Mouse (Mus musculus): ENCODE results near the gene Pcmt1. TPM values are rescaled to one million over a fixed set of nuclear protein-coding genes. Genes with fewer than 3 reads are reported as not detected.

The Pcmt1 gene
- polyA plus RNA-seq, 1 experiment from 2014 or later, result 80.9 TPM

- WGBS, result 64% methylated on average over 16 of the region's 16 CpGs
- Histone ChIP-seq H3K36me3 (ENCODE audit: control insufficient read depth, insufficient read depth) (peaks cover 23% of the 10 kb centered on the region), H3K27ac (ENCODE audit: low read depth, low read length) (no peak overlapping the region; the same call in 1 of the 2 replicates), H3K9me3 (ENCODE audit: control insufficient read depth) (no peaks in the 10 kb centered on the region), H3K4me1 (replicated peaks; ENCODE audit: control insufficient read depth, insufficient read depth, low read length) (no peaks in the 10 kb centered on the region), H3K9ac (ENCODE audit: low read depth, low read length) (no peak overlapping the region), H3K4me3 (ENCODE audit: low read depth, low read length) (no peak overlapping the region), H3K4me2 (replicated peaks; ENCODE audit: low read depth) (no peak overlapping the region), H3K27me3 (replicated peaks; ENCODE audit: control insufficient read depth, insufficient read depth, low read length) (no peaks in the 10 kb centered on the region)
- no peak for ATAC-seq
- TF ChIP-seq CTCF (IDR thresholded peaks at IDR 0.05; ENCODE audit: low read depth), result no peak
Measured at GRCm38 (mm10) chr10:7630951-7631720, 49.8 kb downstream of the Pcmt1 start.

GRCm38 (mm10) chr10:7630286-7630685 is 50.6 kb downstream of the Pcmt1 start:
- WGBS, result 86% methylated on average over 5 of the region's 5 CpGs
- no peaks in the 10 kb centered on the region for H3K4me1 ChIP-seq (replicated peaks; ENCODE audit: control insufficient read depth, insufficient read depth, low read length)
- H3K4me2 ChIP-seq (replicated peaks; ENCODE audit: low read depth), result no peak overlapping the region
- H3K27ac ChIP-seq (ENCODE audit: low read depth, low read length), result no peak overlapping the region
- no peak overlapping the region for H3K4me3 ChIP-seq (ENCODE audit: low read depth, low read length)
- H3K9me3 ChIP-seq (ENCODE audit: control insufficient read depth), result no peaks in the 10 kb centered on the region
- H3K27me3 ChIP-seq (replicated peaks; ENCODE audit: control insufficient read depth, insufficient read depth, low read length), result no peaks in the 10 kb centered on the region
- H3K36me3 ChIP-seq (ENCODE audit: control insufficient read depth, insufficient read depth), result peaks cover 23% of the 10 kb centered on the region
- ATAC-seq, result no peak
- no peak overlapping the region for H3K9ac ChIP-seq (ENCODE audit: low read depth, low read length)
- no peak for TF ChIP-seq CTCF (IDR thresholded peaks at IDR 0.05; ENCODE audit: low read depth)

- ATAC-seq, result no peak
- Histone ChIP-seq H3K9me3 (ENCODE audit: control insufficient read depth) (no peaks in the 10 kb centered on the region), H3K27me3 (replicated peaks; ENCODE audit: control insufficient read depth, insufficient read depth, low read length) (no peaks in the 10 kb centered on the region), H3K36me3 (ENCODE audit: control insufficient read depth, insufficient read depth) (peaks cover 23% of the 10 kb centered on the region), H3K4me1 (replicated peaks; ENCODE audit: control insufficient read depth, insufficient read depth, low read length) (no peaks in the 10 kb centered on the region), H3K4me2 (replicated peaks; ENCODE audit: low read depth) (no peak overlapping the region), H3K9ac (ENCODE audit: low read depth, low read length) (no peak overlapping the region), H3K4me3 (ENCODE audit: low read depth, low read length) (no peak overlapping the region), H3K27ac (ENCODE audit: low read depth, low read length) (no peak overlapping the region)
- TF ChIP-seq CTCF (IDR thresholded peaks at IDR 0.05; ENCODE audit: low read depth), result no peak
- 90% methylated on average over 4 of the region's 4 CpGs for WGBS
Measured at GRCm38 (mm10) chr10:7629092-7629491, 51.8 kb downstream of the Pcmt1 start.

- no peak for ATAC-seq
- 84% methylated on average over 3 of the region's 3 CpGs for WGBS
Measured at GRCm38 (mm10) chr10:7623861-7624518, 56.9 kb downstream of the Pcmt1 start.

GRCm38 (mm10) chr10:7622378-7622777 is 58.6 kb downstream of the Pcmt1 start:
- Histone ChIP-seq H3K27me3 (replicated peaks; ENCODE audit: control insufficient read depth, insufficient read depth, low read length) (no peaks in the 10 kb centered on the region), H3K4me2 (replicated peaks; ENCODE audit: low read depth) (no peak overlapping the region), H3K4me1 (replicated peaks; ENCODE audit: control insufficient read depth, insufficient read depth, low read length) (no peaks in the 10 kb centered on the region), H3K9ac (ENCODE audit: low read depth, low read length) (no peak overlapping the region), H3K4me3 (ENCODE audit: low read depth, low read length) (no peak overlapping the region), H3K9me3 (ENCODE audit: control insufficient read depth) (no peaks in the 10 kb centered on the region), H3K36me3 (ENCODE audit: control insufficient read depth, insufficient read depth) (no peaks in the 10 kb centered on the region), H3K27ac (ENCODE audit: low read depth, low read length) (no peak overlapping the region)
- 82% methylated on average over 3 of the region's 3 CpGs for WGBS
- ATAC-seq, result no peak
- no peak for TF ChIP-seq CTCF (IDR thresholded peaks at IDR 0.05; ENCODE audit: low read depth)

More at GRCm38 (mm10) chr10:7623861-7624518, 56.9 kb downstream of the Pcmt1 start:
- Histone ChIP-seq H3K36me3 (ENCODE audit: control insufficient read depth, insufficient read depth) (peaks cover 2% of the 10 kb centered on the region), H3K27me3 (replicated peaks; ENCODE audit: control insufficient read depth, insufficient read depth, low read length) (no peaks in the 10 kb centered on the region), H3K4me1 (replicated peaks; ENCODE audit: control insufficient read depth, insufficient read depth, low read length) (no peaks in the 10 kb centered on the region), H3K4me3 (ENCODE audit: low read depth, low read length) (no peak overlapping the region), H3K9ac (ENCODE audit: low read depth, low read length) (no peak overlapping the region), H3K4me2 (replicated peaks; ENCODE audit: low read depth) (no peak overlapping the region), H3K9me3 (ENCODE audit: control insufficient read depth) (no peaks in the 10 kb centered on the region), H3K27ac (ENCODE audit: low read depth, low read length) (no peak overlapping the region)
- no peak for TF ChIP-seq CTCF (IDR thresholded peaks at IDR 0.05; ENCODE audit: low read depth)

GRCm38 (mm10) chr10:7620723-7621122 is 60.2 kb downstream of the Pcmt1 start:
- no peak overlapping the region for H3K4me2 ChIP-seq (replicated peaks; ENCODE audit: low read depth)
- no peak overlapping the region for H3K27ac ChIP-seq (ENCODE audit: low read depth, low read length)
- H3K9ac ChIP-seq (ENCODE audit: low read depth, low read length), result no peak overlapping the region
- no peaks in the 10 kb centered on the region for H3K27me3 ChIP-seq (replicated peaks; ENCODE audit: control insufficient read depth, insufficient read depth, low read length)
- no peak for ATAC-seq
- 77% methylated on average over 5 of the region's 5 CpGs for WGBS
- TF ChIP-seq CTCF (IDR thresholded peaks at IDR 0.05; ENCODE audit: low read depth), result no peak
- H3K4me3 ChIP-seq (ENCODE audit: low read depth, low read length), result no peak overlapping the region
- H3K4me1 ChIP-seq (replicated peaks; ENCODE audit: control insufficient read depth, insufficient read depth, low read length), result no peaks in the 10 kb centered on the region
- H3K9me3 ChIP-seq (ENCODE audit: control insufficient read depth), result no peaks in the 10 kb centered on the region
- no peaks in the 10 kb centered on the region for H3K36me3 ChIP-seq (ENCODE audit: control insufficient read depth, insufficient read depth)
